Mouse (Mus musculus) megakaryocyte, embryonic 14.5 days (primary cell): ENCODE data around the gene Nkd1.

Experiments used
- FLI1 ChIP-seq: IDR thresholded peaks from 2 replicates; pipeline ENCODE4 v1.6.1; 2012; ENCODE audit warnings: low read length, inconsistent platforms, mixed read lengths
- GATA1 ChIP-seq: IDR thresholded peaks from 3 replicates; pipeline ENCODE4 v1.6.1; 2012; ENCODE audit warnings: mixed read lengths, low read length, inconsistent platforms, borderline replicate concordance

GRCm38 (mm10) chr8:88623351-88623750, 102.2 kb downstream of the Nkd1 start:
- no peak for TF ChIP-seq GATA1
- no peak for TF ChIP-seq FLI1
